1 mouse cellular context compared by ENCODE assay signal in the genomic region with DNA sequence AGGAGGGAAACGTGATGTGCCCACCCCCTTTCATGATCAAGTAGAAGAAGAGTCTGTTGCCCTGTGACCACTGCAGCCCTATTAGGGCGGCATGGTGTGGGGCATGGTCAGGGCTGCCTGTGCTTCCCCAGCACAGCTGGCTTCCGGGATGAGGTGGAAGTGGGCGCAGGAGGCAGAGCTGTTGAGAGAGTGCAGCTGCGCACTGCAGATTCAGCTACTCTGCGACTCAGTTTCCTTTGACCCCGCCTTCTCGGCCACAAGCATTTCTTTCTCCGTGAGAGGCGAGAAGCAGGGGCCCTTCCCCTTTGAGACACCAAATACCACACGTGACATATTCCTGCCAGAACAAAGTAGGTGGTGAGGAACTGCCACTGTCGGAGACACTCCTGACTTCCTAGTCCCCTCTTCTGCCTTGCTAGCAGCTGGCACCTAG.
A peak's percentile ranks its signal among the peaks of the same experiment; 100 is the strongest.
TF ChIP-seq lines count a peak whose summit lies in the region.

No protein-coding gene starts in this region.

TF ChIP-seq in MEL, 35 proteins besides CTCF, POLR2A, EP300 and RAD21 (continued from another document):
- peak; percentile 36 for TF ChIP-seq TCF12 (IDR thresholded peaks at IDR 0.05; ENCODE audit: low read depth, low read length)
- no peak for TF ChIP-seq ZNF384 (IDR thresholded peaks at IDR 0.05; ENCODE audit: low read depth, low read length)
- TF ChIP-seq MEF2A (IDR thresholded peaks at IDR 0.05; ENCODE audit: extremely low read depth, insufficient replicate concordance, low read depth, low read length, poor library complexity, severe bottlenecking): no peak
- TF ChIP-seq MAFK (IDR thresholded peaks at IDR 0.05; ENCODE audit: borderline replicate concordance, low read depth, low read length): no peak
- TF ChIP-seq MYB (IDR thresholded peaks at IDR 0.05; ENCODE audit: low read depth, low read length): no peak
- TF ChIP-seq MAZ (IDR thresholded peaks at IDR 0.05; ENCODE audit: low read depth, low read length): no peak
- no peak for TF ChIP-seq GATA1 (IDR thresholded peaks at IDR 0.05; ENCODE audit: low read depth, low read length)
- peak; percentile 77 for TF ChIP-seq NELFE (IDR thresholded peaks at IDR 0.05; ENCODE audit: low read depth, low read length)
- no peak for TF ChIP-seq JUND (IDR thresholded peaks at IDR 0.05; ENCODE audit: low read depth, low read length)
- no peak for TF ChIP-seq POLR2AphosphoS5 (IDR thresholded peaks at IDR 0.05; ENCODE audit: borderline replicate concordance, low read depth, low read length)
- peak; percentile 81; the same call in 1 of the 2 replicates for TF ChIP-seq BHLHE40 (IDR thresholded peaks at IDR 0.05; ENCODE audit: borderline replicate concordance, low read depth, low read length)
- no peak for TF ChIP-seq KAT2A (conservative IDR thresholded peaks at IDR 0.05; ENCODE audit: low read depth, low read length)
- peak; percentile 76 for TF ChIP-seq NRF1 (IDR thresholded peaks at IDR 0.05; ENCODE audit: insufficient read depth, low read depth, low read length, poor library complexity, severe bottlenecking)
- peak; percentile 89 for TF ChIP-seq MAX (IDR thresholded peaks at IDR 0.05; ENCODE audit: low read length)
- TF ChIP-seq TBP (IDR thresholded peaks at IDR 0.05; ENCODE audit: low read depth, low read length): peak; percentile 51
- TF ChIP-seq USF2 (IDR thresholded peaks at IDR 0.05; ENCODE audit: borderline replicate concordance in 1 of 2, insufficient read depth in 1 of 2, low read depth in 1 of 2, low read length in 2 of 2): peak in 1 of 2 experiments; percentile 53; a peak in 1 of 4 replicates
- peak; percentile 91 for TF ChIP-seq ELF1 (IDR thresholded peaks at IDR 0.05; ENCODE audit: low read depth, low read length)
- peak; percentile 72 for TF ChIP-seq HCFC1 (IDR thresholded peaks at IDR 0.05; ENCODE audit: low read depth, low read length)
- no peak for TF ChIP-seq ZC3H11A (IDR thresholded peaks at IDR 0.05; ENCODE audit: low read depth, low read length)
- no peak for TF ChIP-seq GABPA (IDR thresholded peaks at IDR 0.05; ENCODE audit: low read depth, low read length)
- no peak for TF ChIP-seq CHD1 (IDR thresholded peaks at IDR 0.05; ENCODE audit: low read depth, low read length)
- TF ChIP-seq ZMIZ1 (IDR thresholded peaks at IDR 0.05; ENCODE audit: low read depth, low read length): no peak
- TF ChIP-seq SMC3 (IDR thresholded peaks at IDR 0.05; ENCODE audit: low read depth, low read length): no peak
- peak; percentile 39 for TF ChIP-seq ETS1 (IDR thresholded peaks at IDR 0.05; ENCODE audit: low read depth, low read length)
- no peak for TF ChIP-seq E2F4 (IDR thresholded peaks at IDR 0.05; ENCODE audit: borderline replicate concordance, low read depth, low read length)
- TF ChIP-seq MXI1 (IDR thresholded peaks at IDR 0.05; ENCODE audit: low read depth, low read length): peak; percentile 83
- no peak for TF ChIP-seq TAL1 (IDR thresholded peaks at IDR 0.05; ENCODE audit: low read length)
- TF ChIP-seq ZKSCAN1 (IDR thresholded peaks at IDR 0.05; ENCODE audit: low read depth, low read length): no peak
- no peak for TF ChIP-seq UBTF (IDR thresholded peaks at IDR 0.05; ENCODE audit: borderline replicate concordance, insufficient read depth, low read depth, low read length)
- TF ChIP-seq MYC (IDR thresholded peaks at IDR 0.05; ENCODE audit: low read depth, low read length): peak; percentile 73; the same call in 1 of the 2 replicates
- no peak for TF ChIP-seq RCOR1 (IDR thresholded peaks at IDR 0.05; ENCODE audit: low read depth, low read length)
- TF ChIP-seq SIN3A (IDR thresholded peaks at IDR 0.05; ENCODE audit: low read length): peak; percentile 73
